Mouse (Mus musculus) heart, postnatal 0 days (tissue): ENCODE results near the gene Tecpr2.

ENCODE experiments used
- CTCF ChIP-seq: IDR thresholded peaks from 2 replicates; pipeline ENCODE4 v1.5.1; 2016; ENCODE audit warnings: antibody characterized with exemption, control low read depth, low read depth
- EP300 ChIP-seq: IDR thresholded peaks from 2 replicates; pipeline ENCODE4 v1.6.1; 2016; ENCODE audit warnings: antibody characterized with exemption, low read depth

- TF ChIP-seq EP300, result no peak
- TF ChIP-seq CTCF, result no peak
Observed at GRCm38 (mm10) chr12:110932820-110933219, 43.8 kb downstream of the Tecpr2 start.
